Mouse (Mus musculus) megakaryocyte progenitor cell, adult 5-6 weeks (primary cell): ENCODE measurements at regions not wholly inside any gene's neighbourhood (a gene's known extent, or its start where the extent isn't known, plus 50 kb on each side); places are given as distances from the start of the nearest gene placed in this dataset.

Experiments used
- ATAC-seq: replicated peaks from 2 replicates; pipeline ENCODE4 v1.8.0; 2016; ENCODE audit warnings: mild to moderate bottlenecking, moderate TSS enrichment, inconsistent platforms; ENCODE audit not compliant: poor library complexity

DNA sequence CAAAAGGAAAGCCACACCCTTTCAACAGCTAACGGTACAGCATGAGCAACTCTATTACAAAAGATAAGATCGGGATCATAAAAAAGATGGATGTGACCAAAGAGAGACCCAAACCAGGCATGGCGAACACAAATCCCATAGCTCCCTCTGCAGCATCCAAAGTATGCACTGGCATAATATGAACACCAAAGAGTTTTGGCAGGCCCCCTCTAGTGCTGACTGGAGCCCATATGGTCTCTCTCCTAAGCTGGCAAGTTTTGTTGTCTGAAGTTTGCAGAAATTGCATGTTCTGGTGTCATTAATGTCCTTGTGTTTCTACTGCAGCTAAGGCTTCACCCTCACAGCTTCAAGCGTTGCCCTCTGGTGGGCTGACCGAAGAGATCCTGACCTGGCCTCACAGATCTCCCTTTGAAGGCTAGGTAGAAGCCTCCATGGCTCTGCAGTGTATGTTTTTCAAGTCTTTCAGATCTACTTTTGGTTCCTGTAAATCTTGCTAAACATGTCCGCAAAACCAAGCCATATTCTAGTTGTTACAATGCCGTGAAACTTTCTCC lies 75.7 kb upstream of the Bcl2l14 start:
- no peak for ATAC-seq

DNA sequence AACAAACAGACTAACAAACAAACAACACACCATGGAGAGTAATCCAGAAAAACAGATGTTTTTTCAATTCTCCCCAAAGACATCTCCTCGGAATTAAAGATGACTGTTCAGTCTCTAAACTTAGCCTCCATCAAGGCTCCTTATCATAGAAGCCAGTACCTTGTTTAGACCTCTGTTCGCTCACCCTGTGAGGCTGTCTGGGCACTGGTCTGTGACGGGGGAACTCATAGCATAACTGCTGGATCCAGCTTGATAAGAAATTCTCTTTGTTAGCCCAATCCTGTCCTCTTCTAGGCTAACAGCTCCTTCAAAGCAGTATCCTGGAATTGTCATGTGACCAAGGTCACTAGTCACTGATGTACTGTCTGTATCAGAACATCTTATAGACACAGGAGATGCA lies 72.1 kb upstream of the Bcl2l14 start:
- peak; percentile 69 for ATAC-seq

DNA sequence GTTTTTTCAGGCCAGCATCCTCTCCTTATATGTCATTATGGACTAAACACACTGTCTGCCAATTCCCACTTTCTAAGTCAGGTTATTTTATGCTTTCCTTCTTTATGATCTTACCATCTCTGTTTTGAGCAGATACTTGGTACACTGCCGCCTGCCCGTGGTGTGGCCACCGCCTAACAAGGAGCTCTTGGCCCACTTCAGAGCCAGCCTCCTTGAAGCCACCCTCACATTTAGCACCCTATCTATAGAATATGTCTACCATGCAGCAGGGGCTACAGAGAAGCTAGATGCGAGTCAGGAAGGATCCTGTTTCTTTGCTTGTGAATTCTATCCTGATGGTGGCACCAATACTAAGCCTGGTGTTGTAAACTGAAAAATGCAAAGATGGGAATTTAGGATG lies 70.6 kb upstream of the Bcl2l14 start:
- no peak for ATAC-seq

DNA sequence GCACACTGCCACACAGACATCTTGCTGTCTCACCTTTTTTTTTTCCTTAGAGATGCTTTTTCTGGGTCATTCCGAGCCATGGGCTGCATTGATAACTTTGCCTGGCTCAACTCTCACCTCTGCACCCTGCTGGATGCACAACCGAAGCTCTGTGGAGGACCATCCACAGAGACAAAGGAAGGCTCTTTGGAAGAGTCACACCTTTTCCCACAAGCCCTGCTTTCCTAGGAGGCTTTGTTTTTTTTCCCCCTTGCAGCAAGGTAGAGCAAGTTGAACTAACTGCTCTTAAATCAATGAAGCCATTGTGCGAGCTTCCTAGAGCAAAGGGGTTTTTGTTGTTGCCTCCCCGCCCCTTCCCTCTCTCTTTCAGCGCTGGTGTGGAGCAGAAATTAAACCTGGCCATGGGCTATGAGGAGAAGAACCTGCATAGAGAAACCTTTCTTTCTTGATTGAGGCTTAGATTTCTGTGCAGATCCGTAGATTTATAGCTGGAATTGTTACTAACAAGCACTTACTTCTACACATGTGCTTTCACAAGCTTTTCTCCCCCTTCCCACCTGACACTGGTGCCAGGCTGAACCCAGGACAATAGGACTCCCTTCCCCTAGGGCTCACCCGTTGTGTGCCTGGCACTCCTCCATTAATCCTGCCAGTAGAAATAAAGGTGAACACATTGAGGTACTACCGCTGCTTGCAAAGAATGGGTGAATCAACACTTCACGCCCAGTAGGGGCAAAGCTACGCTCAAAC lies 66.4 kb upstream of the Bcl2l14 start:
- ATAC-seq = no peak

DNA sequence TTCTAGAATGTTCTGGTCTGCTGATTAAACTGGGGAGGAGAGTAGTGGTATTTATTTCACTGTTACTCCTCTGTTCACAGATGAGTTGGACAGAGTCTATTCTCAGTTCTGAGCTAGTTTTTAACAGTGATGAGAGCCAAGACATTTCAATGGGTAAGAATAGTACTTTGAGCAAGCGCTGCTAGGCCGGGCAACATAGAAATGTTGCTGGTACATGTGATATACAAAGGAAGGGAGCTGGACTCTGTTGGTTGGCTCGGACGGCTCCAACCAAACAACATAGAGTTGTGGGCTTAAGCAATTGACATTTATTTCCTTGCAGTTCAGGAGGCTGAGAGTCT lies 65.8 kb upstream of the Bcl2l14 start:
- ATAC-seq = no peak

DNA sequence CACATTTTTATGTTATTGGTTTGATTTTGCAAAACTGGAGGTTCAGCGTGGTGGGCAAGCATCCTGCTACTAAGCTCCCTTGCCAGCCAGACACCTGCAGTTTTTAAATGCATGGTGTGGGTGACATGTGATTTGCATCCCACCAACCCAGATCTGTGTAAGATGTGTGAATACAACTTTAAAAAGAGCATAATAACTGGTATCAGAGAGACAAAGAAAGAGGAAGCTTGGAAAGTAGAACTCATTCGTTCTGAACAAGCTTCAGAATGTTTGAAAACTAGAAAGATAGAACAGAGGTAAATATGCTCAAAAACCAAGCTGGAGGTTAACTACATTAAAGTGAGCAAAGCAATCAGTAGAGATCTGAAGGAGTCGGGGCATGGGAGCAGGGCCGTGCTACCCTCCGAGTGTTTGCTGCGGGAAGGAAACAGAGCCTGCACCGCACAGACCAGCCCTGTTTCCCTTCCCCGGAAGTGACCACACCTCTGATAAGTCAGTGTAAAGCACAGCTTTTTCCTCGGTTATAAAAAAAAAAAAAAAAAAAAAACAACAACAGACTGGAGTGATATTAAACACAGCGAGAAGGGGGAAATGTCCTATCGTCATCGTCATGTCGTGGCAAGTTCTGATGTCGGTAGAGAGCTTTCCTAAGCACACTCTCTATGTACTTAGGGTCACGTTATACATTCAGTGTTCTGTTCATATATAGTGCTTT lies 63.2 kb upstream of the Bcl2l14 start:
- peak; percentile 92 for ATAC-seq

DNA sequence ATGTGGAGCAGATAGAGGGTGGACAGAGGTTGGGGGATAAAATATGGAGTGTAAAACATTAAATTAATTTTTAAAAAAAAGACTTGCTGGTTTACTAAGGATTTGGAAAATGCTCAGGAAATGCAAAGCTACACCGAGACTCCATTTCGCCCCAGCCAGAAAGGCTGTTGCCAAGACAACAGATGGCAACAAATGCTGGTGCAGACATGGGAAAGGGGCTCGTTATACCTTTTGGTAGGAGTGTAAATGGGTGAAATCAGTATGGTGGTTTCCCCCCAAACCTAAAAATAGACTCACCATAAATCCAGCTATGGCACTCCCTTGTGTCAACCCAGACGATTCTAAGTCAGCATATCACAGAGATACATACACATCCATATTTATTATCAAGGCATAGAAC lies 60.4 kb upstream of the Bcl2l14 start:
- ATAC-seq = no peak

DNA sequence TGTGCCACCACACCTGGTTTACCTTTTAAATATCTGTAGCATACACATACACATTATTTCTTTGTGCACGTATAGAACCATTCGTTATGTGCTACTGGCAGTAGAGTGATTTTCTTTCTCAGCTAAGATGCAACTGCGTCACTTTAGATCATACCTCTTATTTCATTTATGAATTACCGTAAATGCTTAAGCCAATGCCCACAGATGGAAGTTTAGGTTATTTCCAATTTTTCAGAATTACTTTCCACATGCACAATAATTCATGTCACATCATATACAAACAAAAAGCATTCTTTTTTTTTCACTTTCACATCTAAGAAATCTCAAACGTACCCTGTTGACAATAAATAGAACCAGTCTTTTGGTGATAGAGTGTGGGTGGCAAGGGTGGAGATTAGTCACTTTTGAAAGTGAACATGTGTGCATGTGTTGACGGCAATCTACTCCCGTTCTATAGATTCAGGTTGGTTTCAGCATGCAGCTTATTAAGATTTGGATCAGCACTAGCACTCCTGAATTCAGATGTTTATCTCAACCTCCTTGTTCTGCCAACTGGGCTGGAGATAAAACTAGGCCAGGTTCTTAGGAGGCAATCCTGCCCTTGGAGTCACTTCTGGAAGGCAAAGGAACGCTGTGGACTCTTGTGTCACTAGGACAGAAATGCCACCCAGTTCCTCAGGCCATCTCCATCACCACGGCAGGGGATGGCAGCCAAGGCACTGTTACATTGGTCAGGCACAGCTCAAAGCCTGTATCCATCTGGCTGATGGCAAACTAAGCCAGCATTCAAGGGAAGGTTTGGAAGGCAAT lies 53.1 kb upstream of the Bcl2l14 start:
- no peak for ATAC-seq

DNA sequence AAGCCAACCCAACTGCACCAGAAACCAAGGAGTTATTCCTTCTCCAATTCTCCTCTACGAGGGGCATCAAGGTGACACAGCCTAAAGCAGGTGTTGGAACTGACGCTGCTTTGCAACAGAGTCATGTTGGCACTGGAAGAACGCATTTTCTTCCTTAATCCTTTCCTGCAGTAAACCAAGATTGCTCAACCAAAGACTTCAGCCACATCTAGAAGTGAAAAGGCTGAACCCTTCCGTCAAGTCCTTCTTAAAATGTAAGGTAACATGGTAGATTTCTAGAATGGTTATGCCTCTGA lies 52.6 kb upstream of the Bcl2l14 start:
- ATAC-seq = no peak
